Mouse (Mus musculus): ENCODE measurements around the gene Satb1.

GRCm38 (mm10) chr17:51741126-51741525, 92.0 kb downstream of the Satb1 start:
- TF ChIP-seq POLR2A (IDR thresholded peaks at IDR 0.05; ENCODE audit: low read depth, low read length) (no peak), CTCF (IDR thresholded peaks at IDR 0.05; ENCODE audit: extremely low read depth, insufficient read length, insufficient replicate concordance, low read depth, low read length) (no peak)

Data from small intestine, adult 2 months (tissue).